Mouse (Mus musculus) CH12.LX (cell line): ENCODE results near the gene Sell. TPM values are rescaled to one million over a fixed set of nuclear protein-coding genes. Genes with fewer than 3 reads are reported as not detected.

Experiments
- DNase-seq: peaks from one replicate; pipeline ENCODE4 v3.0.0-alpha.2; 2013; ENCODE audit errors: extremely low read depth
- H3K27ac ChIP-seq: 2 replicates; pipeline ENCODE4 v1.5.1; 2012; ENCODE audit warnings: low read depth, mild to moderate bottlenecking, control low read depth, moderate library complexity; ENCODE audit not compliant: insufficient read depth
- H3K27me3 ChIP-seq: replicated peaks from 2 replicates; pipeline ENCODE3; 2012; ENCODE audit warnings: inconsistent platforms
- H3K36me3 ChIP-seq, 2 experiments: replicated peaks in 1 of 2; 2 replicates each; pipeline versions ENCODE3 to v1.6.1; 2012; ENCODE audit warnings: inconsistent platforms in 1 of 2, low read length in 1 of 2, mild to moderate bottlenecking in 1 of 2, mixed read lengths in 1 of 2, moderate library complexity in 1 of 2; ENCODE audit not compliant: control insufficient read depth in 1 of 2, insufficient read depth in 1 of 2
- H3K4me1 ChIP-seq, 2 experiments: 2 replicates each; pipeline ENCODE4 v1.6.1; 2012; ENCODE audit warnings: inconsistent platforms in 1 of 2, moderate library complexity in 1 of 2; ENCODE audit not compliant: insufficient read depth in 2 of 2, control insufficient read depth in 1 of 2
- H3K4me2 ChIP-seq: 2 replicates; pipeline ENCODE4 v1.6.1; 2012; ENCODE audit warnings: low read depth, mild to moderate bottlenecking, control low read depth; ENCODE audit not compliant: poor library complexity, insufficient read depth, severe bottlenecking
- H3K4me3 ChIP-seq, 3 experiments: fragments of 150-350 bp in 1 of 3; sonication (generic) in 1 of 3; replicated peaks in 1 of 3; 2 replicates each; pipeline versions ENCODE3 to v1.5.1; 2011 to 2012; ENCODE audit warnings: low read depth in 2 of 3, low read length in 2 of 3, mild to moderate bottlenecking in 2 of 3, moderate library complexity in 2 of 3, control low read depth in 1 of 3, improper control_type of control experiment in 1 of 3, inconsistent platforms in 1 of 3, mixed read lengths in 1 of 3; ENCODE audit not compliant: poor library complexity in 1 of 3
- H3K79me2 ChIP-seq: replicated peaks from 2 replicates; pipeline ENCODE4 v1.6.1; 2012; ENCODE audit warnings: mild to moderate bottlenecking, moderate library complexity; ENCODE audit not compliant: control insufficient read depth, poor library complexity, insufficient read depth, severe bottlenecking; ENCODE audit errors: extremely low read depth
- H3K9ac ChIP-seq: 2 replicates; pipeline ENCODE4 v1.6.1; 2012; ENCODE audit warnings: low read depth, mild to moderate bottlenecking, control low read depth, moderate library complexity; ENCODE audit not compliant: insufficient read depth
- H3K9me3 ChIP-seq: replicated peaks from 2 replicates; pipeline ENCODE3; 2012; ENCODE audit warnings: low read length, inconsistent platforms, mixed read lengths
- CHD1 ChIP-seq: IDR thresholded peaks from 2 replicates; pipeline ENCODE4 v1.6.1; 2012; ENCODE audit warnings: low read depth, low read length, improper control_type of control experiment, inconsistent platforms
- CTCF ChIP-seq, 2 experiments: IDR thresholded peaks in 1 of 2; conservative IDR thresholded peaks in 1 of 2; 2 replicates each; pipeline ENCODE4 v1.5.1; 2011 to 2012; ENCODE audit warnings: low read depth in 2 of 2, low read length in 2 of 2, improper control_type of control experiment in 1 of 2, inconsistent platforms in 1 of 2, mild to moderate bottlenecking in 1 of 2, moderate library complexity in 1 of 2
- E2F4 ChIP-seq: IDR thresholded peaks from 2 replicates; pipeline ENCODE4 v1.6.1; 2011; ENCODE audit warnings: low read depth, low read length, improper control_type of control experiment; ENCODE audit not compliant: insufficient replicate concordance
- ELF1 ChIP-seq: IDR thresholded peaks from 2 replicates; pipeline ENCODE4 v1.6.1; 2014; ENCODE audit warnings: low read depth, mild to moderate bottlenecking, inconsistent platforms, low read length, improper control_type of control experiment
- GABPA ChIP-seq: IDR thresholded peaks from 2 replicates; pipeline ENCODE4 v1.6.1; 2012; ENCODE audit warnings: low read depth, low read length, improper control_type of control experiment, inconsistent platforms; ENCODE audit not compliant: insufficient replicate concordance
- IRF4 ChIP-seq: IDR thresholded peaks from 2 replicates; pipeline ENCODE4 v1.6.1; 2014; ENCODE audit warnings: low read depth, mild to moderate bottlenecking, inconsistent platforms, low read length, improper control_type of control experiment
- JUN ChIP-seq: IDR thresholded peaks from 2 replicates; pipeline ENCODE4 v1.6.1; 2011; ENCODE audit warnings: low read depth, mild to moderate bottlenecking, low read length, improper control_type of control experiment, moderate library complexity; ENCODE audit not compliant: insufficient read depth
- KAT2A ChIP-seq: IDR thresholded peaks from 2 replicates; pipeline ENCODE4 v1.6.1; 2012; ENCODE audit warnings: low read length, improper control_type of control experiment, inconsistent platforms; ENCODE audit not compliant: insufficient replicate concordance
- MYC ChIP-seq: IDR thresholded peaks from 2 replicates; pipeline ENCODE4 v1.6.1; 2011; ENCODE audit warnings: low read depth, mild to moderate bottlenecking, improper control_type of control experiment, low read length
- NELFE ChIP-seq: IDR thresholded peaks from 2 replicates; pipeline ENCODE4 v1.6.1; 2011; ENCODE audit warnings: low read depth, low read length, improper control_type of control experiment
- POLR2A ChIP-seq: IDR thresholded peaks from 2 replicates; pipeline ENCODE4 v1.6.1; 2011; ENCODE audit warnings: low read depth, mild to moderate bottlenecking, improper control_type of control experiment, low read length
- POLR2AphosphoS2 ChIP-seq: IDR thresholded peaks from 2 replicates; pipeline ENCODE4 v1.6.1; 2011; ENCODE audit warnings: low read depth, low read length, improper control_type of control experiment
- TBP ChIP-seq: conservative IDR thresholded peaks from 2 replicates; pipeline ENCODE4 v1.6.1; 2011; ENCODE audit warnings: low read depth, low read length, improper control_type of control experiment
- TCF12 ChIP-seq: IDR thresholded peaks from 2 replicates; pipeline ENCODE4 v1.6.1; 2014; ENCODE audit warnings: low read depth, mild to moderate bottlenecking, inconsistent platforms, low read length, improper control_type of control experiment
- USF1 ChIP-seq: IDR thresholded peaks from 2 replicates; pipeline ENCODE4 v1.6.1; 2014; ENCODE audit warnings: low read depth, mild to moderate bottlenecking, inconsistent platforms, low read length, improper control_type of control experiment
- ZKSCAN1 ChIP-seq: IDR thresholded peaks from 2 replicates; pipeline ENCODE4 v1.6.1; 2012; ENCODE audit warnings: low read depth, inconsistent platforms, low read length, improper control_type of control experiment, borderline replicate concordance
- ZNF384 ChIP-seq: IDR thresholded peaks from 2 replicates; pipeline ENCODE4 v1.6.1; 2012; ENCODE audit warnings: low read depth, low read length, improper control_type of control experiment, inconsistent platforms
- dilution Hi-C: fragments of 300-500 bp; cut with MboI; formaldehyde crosslinking; loops from 2 replicates; pipeline ENCODE4 v1.14.3; 2020; ENCODE audit warnings: low sequenced_read_pairs; ENCODE audit not compliant: extremely low pct_unique_long_range_greater_than_20kb, extremely low pct_ligation_motif_present
- in situ Hi-C: fragments of 300-500 bp; cut with MboI; formaldehyde crosslinking; loops from 3 replicates; pipeline ENCODE4 v1.14.3; 2019; ENCODE audit warnings: low sequenced_read_pairs, low pct_ligation_motif_present, low pct_unique_long_range_greater_than_20kb, mixed read lengths
- polyA plus RNA-seq: library from polyadenylated mRNA; unstranded; fragments of >175 nt; gene quantifications from 2 replicates; pipeline ENCODE4 v1.2.1, GENCODE M21; 2012; ENCODE audit warnings: low read depth; ENCODE audit not compliant: insufficient read length
- total RNA-seq, 2 experiments: library from RNA; depleted of rRNA; stranded (reverse); fragments of 300-350 nt in 1 of 2; fragments of >200 nt in 1 of 2; gene quantifications; 2 replicates each; pipeline ENCODE4 v1.2.3; 2012 to 2014

Sell gene
- total and polyA plus RNA-seq, 3 experiments, result not detected

DNA sequence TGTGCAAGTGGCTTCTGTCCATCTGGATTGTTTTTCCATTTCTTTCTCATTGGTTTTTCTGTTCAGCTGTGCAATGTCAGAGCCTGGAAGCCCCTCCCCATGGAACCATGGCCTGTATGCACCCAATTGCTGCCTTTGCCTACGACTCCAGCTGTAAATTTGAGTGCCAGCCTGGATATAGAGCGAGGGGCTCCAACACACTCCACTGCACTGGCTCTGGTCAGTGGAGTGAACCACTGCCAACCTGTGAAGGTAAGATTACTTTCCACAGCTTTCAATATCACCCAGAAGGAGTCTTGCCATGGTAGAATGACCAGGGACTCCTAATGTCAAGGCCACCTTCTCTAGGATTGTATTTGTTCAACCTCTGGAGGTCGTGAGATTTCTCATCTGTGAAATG lies 68.2 kb downstream of the Sell start:
- dilution Hi-C loops, result no loop called here
- Histone ChIP-seq H3K9ac (no peak overlapping the region), H3K79me2 (no peaks in the 10 kb centered on the region), H3K9me3 (peaks cover 5% of the 10 kb centered on the region), H3K36me3 (no peaks in the 10 kb centered on the region), H3K27ac (no peak overlapping the region), H3K27me3 (peaks cover 11% of the 10 kb centered on the region), H3K4me3 (no peak overlapping the region), H3K4me1 (no peaks in the 10 kb centered on the region; a peak in 1 of 4 replicates), H3K4me2 (no peak overlapping the region)
- TF ChIP-seq TCF12 (no peak), ZKSCAN1 (no peak), KAT2A (no peak), E2F4 (no peak), TBP (no peak), POLR2A (no peak), MYC (no peak), CHD1 (no peak), IRF4 (no peak), JUN (no peak), USF1 (no peak)
- in situ Hi-C loops, result no loop called here
- DNase-seq, result no peak

DNA sequence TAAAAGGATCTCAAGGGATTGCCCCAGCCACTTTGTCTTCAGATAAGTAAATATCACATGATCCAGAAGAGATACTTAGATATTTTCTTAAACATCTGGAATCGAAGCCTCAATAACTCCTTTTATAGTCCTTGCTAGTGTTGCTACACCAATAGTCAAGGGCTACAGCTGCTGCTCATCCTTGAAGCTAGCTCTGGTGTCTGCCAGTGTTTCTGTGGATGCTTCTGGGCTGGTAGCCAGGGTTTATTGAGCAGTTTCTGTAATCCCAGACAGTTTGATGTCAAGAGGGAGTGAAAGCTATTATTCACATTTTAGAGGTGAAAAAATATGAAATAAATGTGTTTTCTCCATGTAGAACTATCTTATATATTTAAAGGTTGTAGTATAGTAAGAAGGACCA lies 70.8 kb downstream of the Sell start:
- no peak for DNase-seq
- in situ Hi-C loops, result no loop called here
- H3K4me3 ChIP-seq, result no peak overlapping the region
- dilution Hi-C loops, result no loop called here
- H3K27ac ChIP-seq, result no peak overlapping the region
- H3K9me3 ChIP-seq, result peaks cover 5% of the 10 kb centered on the region
- no peaks in the 10 kb centered on the region for H3K79me2 ChIP-seq
- H3K4me2 ChIP-seq, result no peak overlapping the region
- no peaks in the 10 kb centered on the region for H3K36me3 ChIP-seq
- no peak for TF ChIP-seq GABPA
- no peak for TF ChIP-seq NELFE
- no peak for TF ChIP-seq ELF1
- TF ChIP-seq MYC, result no peak
- TF ChIP-seq CTCF (conservative IDR thresholded peaks at IDR 0.05 in 1 of 2, IDR thresholded peaks at IDR 0.05 in 1 of 2; ENCODE audit: low read depth in 2 of 2, low read length in 2 of 2), result no peak
- no peak for TF ChIP-seq POLR2AphosphoS2
- TF ChIP-seq ZNF384, result no peak
- TF ChIP-seq, all 38 proteins: peak for 0
- Histone ChIP-seq H3K4me1 (peaks cover 9 to 15% of the 10 kb centered on the region in 2 experiments), H3K27me3 (peaks cover 17% of the 10 kb centered on the region), H3K9ac (no peak overlapping the region)

Other genes starting within 250 kb of the Sell start
- gene Scyl3, start 132.9 kb upstream of the Sell start, total RNA-seq (2012; rRNA removed), result 11.9 and 13.9 TPM in 2 replicates
- 16.1 and 16.9 TPM in 2 replicates for gene Scyl3, start 132.9 kb upstream of the Sell start, total RNA-seq (2014; rRNA removed)
- gene Scyl3, start 132.9 kb upstream of the Sell start, polyA plus RNA-seq, result 21.1 and 22.2 TPM in 2 replicates
- 16.3 and 17.0 TPM in 2 replicates for gene BC055324, start 67.2 kb upstream of the Sell start, total RNA-seq (2012; rRNA removed)
- 26.6 and 28.9 TPM in 2 replicates for gene BC055324, start 67.2 kb upstream of the Sell start, total RNA-seq (2014; rRNA removed)
- gene BC055324, start 67.2 kb upstream of the Sell start, polyA plus RNA-seq, result 19.3 and 20.6 TPM in 2 replicates
- 6.7 and 9.7 TPM in 2 replicates for gene Mettl18, start 67.1 kb upstream of the Sell start, total RNA-seq (2012; rRNA removed)
- 19.2 and 23.0 TPM in 2 replicates for gene Mettl18, start 67.1 kb upstream of the Sell start, total RNA-seq (2014; rRNA removed)
- gene Mettl18, start 67.1 kb upstream of the Sell start, polyA plus RNA-seq, result 10.7 and 12.1 TPM in 2 replicates
- not detected in 2 replicates for gene Sele, start 13.7 kb upstream of the Sell start, total RNA-seq (2012; rRNA removed)
- not detected in 2 replicates for gene Sele, start 13.7 kb upstream of the Sell start, total RNA-seq (2014; rRNA removed)
- not detected in 2 replicates for gene Sele, start 13.7 kb upstream of the Sell start, polyA plus RNA-seq
- gene Selp, start 53.3 kb downstream of the Sell start, total RNA-seq (2012; rRNA removed), result not detected in 2 replicates
- gene Selp, start 53.3 kb downstream of the Sell start, total RNA-seq (2014; rRNA removed), result 0.43 and 0.61 TPM in 2 replicates
- gene Selp, start 53.3 kb downstream of the Sell start, polyA plus RNA-seq, result 0.18 and 0.21 TPM in 2 replicates
- under 0.01 TPM in 2 replicates for gene F5, start 89.9 kb downstream of the Sell start, total RNA-seq (2012; rRNA removed)
- gene F5, start 89.9 kb downstream of the Sell start, total RNA-seq (2014; rRNA removed), result 0.04 TPM in 1 of 2 replicates, not detected in the other
- 0.12 and 0.19 TPM in 2 replicates for gene F5, start 89.9 kb downstream of the Sell start, polyA plus RNA-seq
- 15.1 and 16.8 TPM in 2 replicates for gene Slc19a2, start 187.1 kb downstream of the Sell start, total RNA-seq (2012; rRNA removed)
- 26.1 and 28.4 TPM in 2 replicates for gene Slc19a2, start 187.1 kb downstream of the Sell start, total RNA-seq (2014; rRNA removed)
- gene Slc19a2, start 187.1 kb downstream of the Sell start, polyA plus RNA-seq, result 10.9 and 11.6 TPM in 2 replicates
- gene Ccdc181, start 213.6 kb downstream of the Sell start, total RNA-seq (2012; rRNA removed), result 9.4 and 10.6 TPM in 2 replicates
- 8.8 and 12.2 TPM in 2 replicates for gene Ccdc181, start 213.6 kb downstream of the Sell start, total RNA-seq (2014; rRNA removed)
- 12.1 and 14.6 TPM in 2 replicates for gene Ccdc181, start 213.6 kb downstream of the Sell start, polyA plus RNA-seq
- 23.5 and 28.4 TPM in 2 replicates for gene Nme7, start 242.1 kb downstream of the Sell start, total RNA-seq (2012; rRNA removed)
- 33.2 and 35.9 TPM in 2 replicates for gene Nme7, start 242.1 kb downstream of the Sell start, total RNA-seq (2014; rRNA removed)
- gene Nme7, start 242.1 kb downstream of the Sell start, polyA plus RNA-seq, result 25.3 and 29.0 TPM in 2 replicates
- gene Blzf1, start 245.5 kb downstream of the Sell start, total RNA-seq (2012; rRNA removed), result 13.7 and 17.5 TPM in 2 replicates
- gene Blzf1, start 245.5 kb downstream of the Sell start, total RNA-seq (2014; rRNA removed), result 21.9 and 22.2 TPM in 2 replicates
- gene Blzf1, start 245.5 kb downstream of the Sell start, polyA plus RNA-seq, result 18.8 and 24.7 TPM in 2 replicates